Mouse (Mus musculus) stomach, postnatal 0 days (tissue): Measurements from ENCODE around the gene Prim2. TPM values are rescaled to one million over a fixed set of nuclear protein-coding genes. Genes with fewer than 3 reads are reported as not detected.

Experiments
- ATAC-seq: fragments of 200-750 bp; cut with Nextera tagmentation; 2 replicates; pipeline ENCODE4 v1.8.0; 2017; ENCODE audit not compliant: low FRiP score, low TSS enrichment
- DNase-seq: peaks from one replicate; pipeline ENCODE4 v3.0.0-alpha.2; 2016; ENCODE audit warnings: low spot score
- H3K27ac ChIP-seq: fragments of 300-500 bp; sonication (generic); replicated peaks from 2 replicates; pipeline ENCODE4 v1.5.1; 2014; ENCODE audit warnings: mild to moderate bottlenecking, control low read depth
- H3K27me3 ChIP-seq: fragments of 300-500 bp; sonication (generic); 2 replicates; pipeline ENCODE4 v1.6.1; 2014; ENCODE audit warnings: low read length; ENCODE audit not compliant: control insufficient read depth, insufficient read depth
- H3K36me3 ChIP-seq: fragments of 300-500 bp; sonication (generic); 2 replicates; pipeline ENCODE4 v1.6.1; 2014; ENCODE audit warnings: low read length, mixed read lengths; ENCODE audit not compliant: control insufficient read depth, insufficient read depth
- H3K4me1 ChIP-seq: fragments of 300-500 bp; sonication (generic); replicated peaks from 2 replicates; pipeline ENCODE4 v1.6.1; 2014; ENCODE audit warnings: antibody characterized with exemption; ENCODE audit not compliant: control insufficient read depth, insufficient read depth
- H3K4me2 ChIP-seq: fragments of 300-500 bp; sonication (generic); replicated peaks from 2 replicates; pipeline ENCODE4 v1.6.1; 2014; ENCODE audit warnings: low read depth, mild to moderate bottlenecking, control low read depth, moderate library complexity
- H3K4me3 ChIP-seq: fragments of 300-500 bp; sonication (generic); 2 replicates; pipeline ENCODE4 v1.5.1; 2014; ENCODE audit warnings: low read depth, low read length, control low read depth
- H3K9ac ChIP-seq: fragments of 300-500 bp; sonication (generic); 2 replicates; pipeline ENCODE4 v1.6.1; 2014; ENCODE audit warnings: mild to moderate bottlenecking, low read length, control low read depth, mixed read lengths
- H3K9me3 ChIP-seq: fragments of 300-500 bp; sonication (generic); 2 replicates; pipeline ENCODE4 v1.6.1; 2016; ENCODE audit warnings: low read length; ENCODE audit not compliant: control insufficient read depth
- CTCF ChIP-seq: IDR thresholded peaks from 2 replicates; pipeline ENCODE4 v1.5.1; 2016; ENCODE audit warnings: antibody characterized with exemption, low read depth, mild to moderate bottlenecking, moderate library complexity
- EP300 ChIP-seq: optimal IDR thresholded peaks from 2 replicates; pipeline ENCODE3; 2016; ENCODE audit warnings: antibody characterized with exemption
- WGBS: fragments of 180-500 bp; shearing (Covaris S2); extraction: QIAGEN DNeasy Blood & Tissue Kit; methylation state at CpG from one replicate; pipeline ENCODE4 v1.1.7; 2014; 5-methylcytosine and 5-hydroxymethylcytosine counted together
- polyA plus RNA-seq: library from polyadenylated mRNA; unstranded; fragments of >200 nt; fragmentation: Nextera tagmentation; extraction: Ambion mirVana; gene quantifications from 2 replicates; pipeline ENCODE4 v1.2.1, GENCODE M21; 2015

Gene Prim2
- polyA plus RNA-seq, 1 experiment from 2014 or later = 13.1 TPM

DNA sequence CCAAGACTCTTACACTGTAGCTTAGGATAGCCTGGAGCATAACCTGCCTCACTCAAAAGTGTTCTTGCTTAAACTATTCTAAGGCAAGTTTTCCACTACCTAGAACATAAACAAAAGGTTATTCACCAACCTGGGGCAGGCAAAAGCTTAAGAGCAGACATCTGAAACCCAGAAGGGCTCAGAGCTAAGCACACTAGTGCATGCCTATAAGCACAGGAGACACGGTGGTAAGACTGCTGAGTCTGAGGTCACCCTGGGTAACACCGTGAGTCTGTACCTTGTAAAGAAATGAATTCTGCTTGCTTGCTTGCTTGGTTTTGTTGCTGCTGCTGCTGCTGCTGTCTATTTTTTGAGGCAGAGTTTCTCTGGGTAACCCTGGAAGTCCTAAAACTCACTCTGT lies 80.1 kb downstream of the Prim2 start:
- Histone ChIP-seq H3K36me3 (no peaks in the 10 kb centered on the region), H3K4me3 (no peak overlapping the region), H3K4me1 (no peaks in the 10 kb centered on the region), H3K27me3 (no peaks in the 10 kb centered on the region), H3K27ac (no peak overlapping the region), H3K9me3 (no peaks in the 10 kb centered on the region), H3K9ac (no peak overlapping the region), H3K4me2 (no peak overlapping the region)
- 54% methylated on average over 2 of the region's 2 CpGs for WGBS
- ATAC-seq (no peak), DNase-seq (no peak)
- TF ChIP-seq CTCF (no peak), EP300 (no peak)

GRCm38 (mm10) chr1:33588557-33588956 lies 81.0 kb downstream of the Prim2 start:
- ATAC-seq (no peak), DNase-seq (no peak)
- TF ChIP-seq EP300 (no peak), CTCF (no peak)
- Histone ChIP-seq H3K27me3 (no peaks in the 10 kb centered on the region), H3K4me3 (no peak overlapping the region), H3K27ac (no peak overlapping the region), H3K9ac (no peak overlapping the region), H3K36me3 (no peaks in the 10 kb centered on the region), H3K4me1 (no peaks in the 10 kb centered on the region), H3K9me3 (no peaks in the 10 kb centered on the region), H3K4me2 (no peak overlapping the region)
- 70% methylated on average over 5 of the region's 6 CpGs for WGBS

- DNase-seq (no peak), ATAC-seq (no peak)
- Histone ChIP-seq H3K9me3 (no peaks in the 10 kb centered on the region), H3K4me3 (no peak overlapping the region), H3K9ac (no peak overlapping the region), H3K36me3 (no peaks in the 10 kb centered on the region), H3K4me2 (no peak overlapping the region), H3K27ac (no peak overlapping the region), H3K4me1 (no peaks in the 10 kb centered on the region), H3K27me3 (no peaks in the 10 kb centered on the region)
- no peak for TF ChIP-seq EP300
- TF ChIP-seq CTCF = no peak
These were observed 85.0 kb downstream of the Prim2 start for GRCm38 (mm10) chr1:33584590-33584978.

GRCm38 (mm10) chr1:33583817-33584589 lies 85.6 kb downstream of the Prim2 start:
- H3K9me3 ChIP-seq = no peaks in the 10 kb centered on the region
- DNase-seq (no peak), ATAC-seq (no peak)
- 73% methylated on average over 7 of the region's 7 CpGs for WGBS
- TF ChIP-seq EP300 (no peak), CTCF (no peak)
- no peaks in the 10 kb centered on the region for H3K36me3 ChIP-seq
- no peak overlapping the region for H3K4me2 ChIP-seq
- H3K27me3 ChIP-seq = no peaks in the 10 kb centered on the region
- H3K9ac ChIP-seq = no peak overlapping the region
- H3K4me3 ChIP-seq = no peak overlapping the region
- H3K27ac ChIP-seq = no peak overlapping the region
- no peaks in the 10 kb centered on the region for H3K4me1 ChIP-seq

- ATAC-seq = no peak
- Histone ChIP-seq H3K36me3 (no peaks in the 10 kb centered on the region), H3K9ac (no peak overlapping the region), H3K9me3 (no peaks in the 10 kb centered on the region), H3K27me3 (no peaks in the 10 kb centered on the region), H3K27ac (no peak overlapping the region), H3K4me2 (no peak overlapping the region), H3K4me1 (no peaks in the 10 kb centered on the region), H3K4me3 (no peak overlapping the region)
- DNase-seq = no peak
- 76% methylated on average over 6 of the region's 6 CpGs for WGBS
- TF ChIP-seq CTCF (no peak), EP300 (no peak)
These were observed 91.0 kb downstream of the Prim2 start for GRCm38 (mm10) chr1:33578593-33578992.

- no peak overlapping the region for H3K9ac ChIP-seq
- DNase-seq (no peak), ATAC-seq (no peak)
- 94% methylated on average over 6 of the region's 6 CpGs for WGBS
- H3K4me1 ChIP-seq = no peaks in the 10 kb centered on the region
- no peaks in the 10 kb centered on the region for H3K36me3 ChIP-seq
- H3K9me3 ChIP-seq = no peaks in the 10 kb centered on the region
- H3K4me2 ChIP-seq = no peak overlapping the region
- H3K27ac ChIP-seq = no peak overlapping the region
- H3K27me3 ChIP-seq = no peaks in the 10 kb centered on the region
- H3K4me3 ChIP-seq = no peak overlapping the region
- TF ChIP-seq EP300 (no peak), CTCF (no peak)
These were observed 95.1 kb downstream of the Prim2 start for GRCm38 (mm10) chr1:33574459-33574858.
